Mouse (Mus musculus): ENCODE data around the gene Tmem43.

DNA sequence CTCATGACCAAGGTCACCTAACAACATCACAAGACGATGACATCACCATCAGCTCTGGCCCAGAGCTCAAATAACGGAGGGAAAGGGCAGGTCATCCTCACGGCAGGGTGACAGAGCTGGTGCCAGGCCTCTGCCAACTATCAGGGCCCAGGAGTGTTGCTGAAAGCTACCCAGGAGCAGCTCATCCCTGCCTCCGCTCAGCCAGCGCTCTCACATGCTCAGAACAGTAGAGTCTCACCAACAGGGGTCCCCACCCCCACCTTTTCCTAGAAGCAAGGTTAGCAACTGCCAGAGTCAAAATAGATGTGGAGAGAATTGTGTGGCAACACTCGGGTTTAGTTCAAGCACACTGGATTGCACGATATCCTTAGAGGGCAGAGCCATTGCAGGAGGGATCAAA, 54.8 kb downstream of the Tmem43 start:
- TF ChIP-seq CTCF (conservative IDR thresholded peaks at IDR 0.05; ENCODE audit: low read length) (no peak), POU5F1 (IDR thresholded peaks at IDR 0.05; ENCODE audit: borderline replicate concordance, low read length) (no peak), NANOG (IDR thresholded peaks at IDR 0.05; ENCODE audit: borderline replicate concordance, low read length) (no peak)
